Mouse (Mus musculus): Measurements from ENCODE around the gene Lsm10.

- TF ChIP-seq EP300 (IDR thresholded peaks at IDR 0.05; ENCODE audit: low read depth) = peak; percentile 65; the same call in 1 of the 2 replicates
- no peak for TF ChIP-seq CTCF (IDR thresholded peaks at IDR 0.05; ENCODE audit: low read depth)
Observed at GRCm38 (mm10) chr4:126058134-126058996, 38.1 kb upstream of the Lsm10 start, which contains the start of gene Oscp1.

Measured in liver, postnatal 0 days (tissue).